Mouse (Mus musculus): ENCODE results near the gene Atxn1l. TPM values are rescaled to one million over a fixed set of nuclear protein-coding genes. Genes with fewer than 3 reads are reported as not detected.
A peak's percentile ranks its signal among the peaks of the same experiment; 100 is the strongest.

The Atxn1l gene
- 6.3 and 7.8 TPM in 2 replicates for polyA plus RNA-seq (2016; fragmentation: Nextera tagmentation; extraction: Ambion mirVana)

- H3K9ac ChIP-seq = peak within 1 kb of the TSS; percentile 93
- H3K27ac ChIP-seq = no peak within 1 kb of the TSS
- H3K4me1 ChIP-seq = peaks cover 11% of the 10 kb centered on the region
- peak within 1 kb of the TSS; percentile 75 for H3K4me2 ChIP-seq (replicated peaks)
- under 1% methylated on average over 59 of the region's 59 CpGs for WGBS
- no peaks in the 10 kb centered on the region for H3K9me3 ChIP-seq
- H3K36me3 ChIP-seq = peaks cover 24% of the 10 kb centered on the region
- H3K27me3 ChIP-seq (replicated peaks) = no peaks in the 10 kb centered on the region
- ATAC-seq (ENCODE audit: low FRiP score, low read depth) = peak; percentile 87
- H3K4me3 ChIP-seq = peak within 1 kb of the TSS; percentile 92
Observed at GRCm38 (mm10) chr8:109737237-109738048, at the start of gene Atxn1l. Atxn1l (minus strand) TSS chr8:109737739.

- peak overlapping the region; percentile 89 for H3K4me2 ChIP-seq (replicated peaks)
- H3K27ac ChIP-seq = no peak overlapping the region
- H3K4me3 ChIP-seq = no peak overlapping the region
- no peaks in the 10 kb centered on the region for H3K36me3 ChIP-seq
- H3K4me1 ChIP-seq = peaks cover 13% of the 10 kb centered on the region
- no peak overlapping the region for H3K9ac ChIP-seq
- no peak for ATAC-seq (ENCODE audit: low FRiP score, low read depth)
- H3K27me3 ChIP-seq (replicated peaks) = 0 out of 2 replicates have a peak, but pooled peaks cover 3% of the 10 kb centered on the region
- H3K9me3 ChIP-seq = no peaks in the 10 kb centered on the region
- WGBS = 84% methylated on average over 4 of the region's 4 CpGs
Observed at GRCm38 (mm10) chr8:109780548-109780947, 43.0 kb upstream of the Atxn1l start.

GRCm38 (mm10) chr8:109779431-109780228 is 42.1 kb upstream of the Atxn1l start:
- peak overlapping the region; percentile 94 for H3K9ac ChIP-seq
- no peak for ATAC-seq (ENCODE audit: low FRiP score, low read depth)
- H3K4me3 ChIP-seq = peak overlapping the region; percentile 78
- WGBS = 25% methylated on average over 24 of the region's 24 CpGs
- 0 out of 2 replicates have a peak, but pooled peaks cover 3% of the 10 kb centered on the region for H3K27me3 ChIP-seq (replicated peaks)
- no peak overlapping the region for H3K27ac ChIP-seq
- H3K4me1 ChIP-seq = peaks cover 13% of the 10 kb centered on the region
- H3K36me3 ChIP-seq = no peaks in the 10 kb centered on the region
- peak overlapping the region; percentile 89 for H3K4me2 ChIP-seq (replicated peaks)
- H3K9me3 ChIP-seq = no peaks in the 10 kb centered on the region

- Histone ChIP-seq H3K27me3 (replicated peaks) (0 out of 2 replicates have a peak, but pooled peaks cover 3% of the 10 kb centered on the region), H3K27ac (peak overlapping the region; percentile 89), H3K9ac (peak overlapping the region; percentile 94), H3K4me2 (replicated peaks) (peak overlapping the region; percentile 89), H3K9me3 (no peaks in the 10 kb centered on the region), H3K36me3 (no peaks in the 10 kb centered on the region), H3K4me1 (peaks cover 13% of the 10 kb centered on the region), H3K4me3 (peak overlapping the region; percentile 78)
- ATAC-seq (ENCODE audit: low FRiP score, low read depth) = peak; percentile 79
- under 1% methylated on average over 32 of the region's 32 CpGs for WGBS
Observed at GRCm38 (mm10) chr8:109778993-109779421, 41.5 kb upstream of the Atxn1l start.

GRCm38 (mm10) chr8:109778280-109778977 is 40.9 kb upstream of the Atxn1l start, which contains the start of gene Ap1g1:
Ap1g1 (plus strand) TSS chr8:109778554.
- peak; percentile 99 for ATAC-seq (ENCODE audit: low FRiP score, low read depth)
- under 1% methylated on average over 64 of the region's 64 CpGs for WGBS

GRCm38 (mm10) chr8:109777851-109778250 is 40.3 kb upstream of the Atxn1l start:
- no peaks in the 10 kb centered on the region for H3K9me3 ChIP-seq
- ATAC-seq (ENCODE audit: low FRiP score, low read depth) = 0 out of 2 replicates have a peak, but pooled peaks have one; percentile 1
- H3K36me3 ChIP-seq = no peaks in the 10 kb centered on the region
- H3K27me3 ChIP-seq (replicated peaks) = 0 out of 2 replicates have a peak, but pooled peaks cover 3% of the 10 kb centered on the region
- H3K4me3 ChIP-seq = peak overlapping the region; percentile 78; the same call in 1 of the 2 replicates
- H3K4me1 ChIP-seq = peaks cover 13% of the 10 kb centered on the region
- 25% methylated on average over 5 of the region's 5 CpGs for WGBS
- H3K27ac ChIP-seq = no peak overlapping the region
- peak overlapping the region; percentile 17; the same call in 1 of the 2 replicates for H3K9ac ChIP-seq
- H3K4me2 ChIP-seq (replicated peaks) = peak overlapping the region; percentile 89

More at GRCm38 (mm10) chr8:109778280-109778977, 40.9 kb upstream of the Atxn1l start, which contains the start of gene Ap1g1:
- Histone ChIP-seq H3K9ac (peak within 1 kb of the TSS; percentile 94), H3K36me3 (no peaks in the 10 kb centered on the region), H3K4me2 (replicated peaks) (peak within 1 kb of the TSS; percentile 89), H3K4me1 (peaks cover 13% of the 10 kb centered on the region), H3K4me3 (peak within 1 kb of the TSS; percentile 78), H3K27me3 (replicated peaks) (0 out of 2 replicates have a peak, but pooled peaks cover 3% of the 10 kb centered on the region), H3K27ac (peak within 1 kb of the TSS; percentile 89), H3K9me3 (no peaks in the 10 kb centered on the region)

- no peaks in the 10 kb centered on the region for H3K36me3 ChIP-seq
- 51% methylated on average over 3 of the region's 3 CpGs for whole genome bisulfite sequencing
- 0 out of 2 replicates have a peak, but pooled peaks cover 3% of the 10 kb centered on the region for H3K27me3 ChIP-seq (replicated peaks)
- H3K9ac ChIP-seq = no peak overlapping the region
- no peaks in the 10 kb centered on the region for H3K9me3 ChIP-seq
- no peak overlapping the region for H3K27ac ChIP-seq
- no peaks in the 10 kb centered on the region for H3K4me1 ChIP-seq
- no peak overlapping the region for H3K4me2 ChIP-seq (replicated peaks)
- no peak for ATAC-seq (ENCODE audit: low FRiP score, low read depth)
- H3K4me3 ChIP-seq = no peak overlapping the region
Observed at GRCm38 (mm10) chr8:109773154-109773553, 35.6 kb upstream of the Atxn1l start.

- Histone ChIP-seq H3K27ac (no peak overlapping the region), H3K9ac (no peak overlapping the region), H3K36me3 (no peaks in the 10 kb centered on the region), H3K4me1 (no peaks in the 10 kb centered on the region), H3K4me2 (replicated peaks) (no peak overlapping the region), H3K9me3 (peaks cover 9% of the 10 kb centered on the region), H3K4me3 (no peak overlapping the region), H3K27me3 (replicated peaks) (no peaks in the 10 kb centered on the region)
- ATAC-seq (ENCODE audit: low FRiP score, low read depth) = no peak
- WGBS = 74% methylated on average over 7 of the region's 7 CpGs
Observed at GRCm38 (mm10) chr8:109766081-109766480, 28.5 kb upstream of the Atxn1l start.

- H3K4me2 ChIP-seq (replicated peaks) = no peak overlapping the region
- no peak overlapping the region for H3K4me3 ChIP-seq
- no peak overlapping the region for H3K9ac ChIP-seq
- no peaks in the 10 kb centered on the region for H3K27me3 ChIP-seq (replicated peaks)
- WGBS = 89% methylated on average over 6 of the region's 6 CpGs
- no peaks in the 10 kb centered on the region for H3K4me1 ChIP-seq
- H3K27ac ChIP-seq = no peak overlapping the region
- H3K9me3 ChIP-seq = peaks cover 9% of the 10 kb centered on the region
- no peaks in the 10 kb centered on the region for H3K36me3 ChIP-seq
- ATAC-seq (ENCODE audit: low FRiP score, low read depth) = no peak
Observed at GRCm38 (mm10) chr8:109764031-109764430, 26.5 kb upstream of the Atxn1l start.

GRCm38 (mm10) chr8:109760221-109760620 is 22.7 kb upstream of the Atxn1l start:
- 63% methylated on average over 1 of the region's 1 CpGs for WGBS
- no peaks in the 10 kb centered on the region for H3K36me3 ChIP-seq
- H3K4me1 ChIP-seq = no peaks in the 10 kb centered on the region
- no peak overlapping the region for H3K27ac ChIP-seq
- no peaks in the 10 kb centered on the region for H3K27me3 ChIP-seq (replicated peaks)
- ATAC-seq (ENCODE audit: low FRiP score, low read depth) = no peak
- H3K4me2 ChIP-seq (replicated peaks) = no peak overlapping the region
- peaks cover 9% of the 10 kb centered on the region for H3K9me3 ChIP-seq
- no peak overlapping the region for H3K4me3 ChIP-seq
- H3K9ac ChIP-seq = no peak overlapping the region

- no peak overlapping the region for H3K9ac ChIP-seq
- H3K27ac ChIP-seq = no peak overlapping the region
- H3K4me2 ChIP-seq (replicated peaks) = no peak overlapping the region
- no peak overlapping the region for H3K4me3 ChIP-seq
- no peaks in the 10 kb centered on the region for H3K36me3 ChIP-seq
- no peaks in the 10 kb centered on the region for H3K27me3 ChIP-seq (replicated peaks)
- ATAC-seq (ENCODE audit: low FRiP score, low read depth) = no peak
- H3K4me1 ChIP-seq = no peaks in the 10 kb centered on the region
- peaks cover 9% of the 10 kb centered on the region for H3K9me3 ChIP-seq
- 93% methylated on average over 7 of the region's 7 CpGs for WGBS
Observed at GRCm38 (mm10) chr8:109759426-109759825, 21.9 kb upstream of the Atxn1l start.

All from neural tube, embryonic 12.5 days (tissue).